Mouse (Mus musculus): Measurements from ENCODE around the gene Gm2a. TPM values are rescaled to one million over a fixed set of nuclear protein-coding genes. Genes with fewer than 3 reads are reported as not detected.
"Not testable (repeated sequence)": the region's sequence is repeated elsewhere in the genome, so short reads cannot be mapped to it uniquely, and the experiment has no call there.

The Gm2a gene
- polyA plus RNA-seq, 1 experiment from 2014 or later, result 33.6 TPM

DNA sequence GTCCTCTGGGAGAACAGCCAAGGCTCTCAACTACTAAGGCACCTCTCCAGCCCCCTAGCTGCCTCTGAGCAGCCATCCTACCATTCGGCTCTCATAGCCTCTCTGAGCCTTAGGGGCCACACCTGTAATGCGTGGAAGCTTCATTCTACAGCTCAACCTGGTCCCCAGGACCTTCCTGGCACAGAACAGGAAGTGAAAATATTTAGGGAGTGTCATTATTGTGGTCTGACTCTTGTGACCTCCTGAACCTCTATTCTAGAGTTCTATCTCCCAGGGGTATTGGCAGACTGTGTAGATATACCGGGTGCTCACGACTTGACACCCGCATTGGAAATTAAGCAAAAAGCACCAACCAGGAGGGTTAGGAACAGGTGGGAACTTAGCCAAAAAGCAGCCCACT lies 21.7 kb upstream of the Gm2a start:
- no peak overlapping the region; the same call in 1 of the 2 replicates for H3K9ac ChIP-seq
- no peaks in the 10 kb centered on the region for H3K27me3 ChIP-seq
- H3K9me3 ChIP-seq (replicated peaks), result no peaks in the 10 kb centered on the region
- peak overlapping the region; percentile 92 for H3K27ac ChIP-seq
- 77% methylated on average over 5 of the region's 5 CpGs for WGBS
- peaks cover 55% of the 10 kb centered on the region for H3K4me1 ChIP-seq (replicated peaks)
- H3K4me3 ChIP-seq, result no peak overlapping the region
- H3K4me2 ChIP-seq, result peak overlapping the region; percentile 84
- no peak for ATAC-seq (replicated peaks; ENCODE audit: insufficient number of reproducible peaks, insufficient read depth, low FRiP score, low read depth)
- no peaks in the 10 kb centered on the region for H3K36me3 ChIP-seq

GRCm38 (mm10) chr11:55077331-55078231 lies 20.3 kb upstream of the Gm2a start, which contains the start of gene Ccdc69:
Gene Ccdc69 (minus strand): TSS chr11:55078131.
- ATAC-seq (replicated peaks; ENCODE audit: insufficient number of reproducible peaks, insufficient read depth, low FRiP score, low read depth), result peak; percentile 67
- Histone ChIP-seq H3K9me3 (replicated peaks) (no peaks in the 10 kb centered on the region), H3K9ac (peak within 1 kb of the TSS; percentile 65), H3K4me3 (peak within 1 kb of the TSS; percentile 57), H3K27me3 (no peaks in the 10 kb centered on the region), H3K36me3 (no peaks in the 10 kb centered on the region), H3K4me1 (replicated peaks) (peaks cover 52% of the 10 kb centered on the region), H3K4me2 (peak within 1 kb of the TSS; percentile 84), H3K27ac (peak within 1 kb of the TSS; percentile 92)
- WGBS, result under 1% methylated on average over 50 of the region's 50 CpGs

GRCm38 (mm10) chr11:55078502-55078901 lies 19.4 kb upstream of the Gm2a start:
- H3K9me3 ChIP-seq (replicated peaks), result no peaks in the 10 kb centered on the region
- peak overlapping the region; percentile 92 for H3K27ac ChIP-seq
- no peaks in the 10 kb centered on the region for H3K27me3 ChIP-seq
- peak overlapping the region; percentile 57 for H3K4me3 ChIP-seq
- WGBS, result 34% methylated on average over 3 of the region's 3 CpGs
- ATAC-seq (replicated peaks; ENCODE audit: insufficient number of reproducible peaks, insufficient read depth, low FRiP score, low read depth), result no peak
- H3K4me2 ChIP-seq, result peak overlapping the region; percentile 84
- H3K4me1 ChIP-seq (replicated peaks), result peaks cover 47% of the 10 kb centered on the region
- H3K36me3 ChIP-seq, result no peaks in the 10 kb centered on the region
- peak overlapping the region; percentile 65 for H3K9ac ChIP-seq

GRCm38 (mm10) chr11:55079180-55079579 lies 18.7 kb upstream of the Gm2a start:
- WGBS, result 60% methylated on average over 4 of the region's 4 CpGs
- H3K4me2 ChIP-seq, result no peak overlapping the region
- H3K9ac ChIP-seq, result no peak overlapping the region

DNA sequence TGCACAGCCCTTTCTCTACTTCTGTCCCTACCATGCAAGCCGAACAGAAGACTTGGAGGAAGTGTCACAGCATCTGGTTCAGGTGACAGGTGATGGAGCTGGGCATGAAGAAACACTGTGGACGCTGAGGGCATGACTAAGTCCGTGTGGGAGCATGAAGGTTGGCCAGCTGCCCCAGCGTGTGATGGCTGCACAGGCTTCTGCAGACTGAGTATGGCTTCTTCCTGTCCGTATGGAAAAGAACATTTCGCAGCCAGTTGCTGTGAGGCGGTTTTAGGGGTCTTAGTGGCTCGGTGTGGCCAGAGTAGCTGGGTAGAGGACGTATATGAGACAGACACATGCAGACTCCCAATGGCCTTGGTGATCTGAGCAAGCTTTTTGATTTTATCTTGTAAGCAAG lies 16.7 kb upstream of the Gm2a start:
- Histone ChIP-seq H3K4me3 (no peak overlapping the region), H3K4me2 (no peak overlapping the region), H3K4me1 (replicated peaks) (peaks cover 38% of the 10 kb centered on the region), H3K27ac (no peak overlapping the region), H3K27me3 (no peaks in the 10 kb centered on the region), H3K9ac (no peak overlapping the region), H3K9me3 (replicated peaks) (no peaks in the 10 kb centered on the region), H3K36me3 (no peaks in the 10 kb centered on the region)
- ATAC-seq (replicated peaks; ENCODE audit: insufficient number of reproducible peaks, insufficient read depth, low FRiP score, low read depth), result no peak
- WGBS, result 86% methylated on average over 9 of the region's 9 CpGs

More at GRCm38 (mm10) chr11:55079180-55079579, 18.7 kb upstream of the Gm2a start:
- no peaks in the 10 kb centered on the region for H3K9me3 ChIP-seq (replicated peaks)
- no peaks in the 10 kb centered on the region for H3K27me3 ChIP-seq
- no peak for ATAC-seq (replicated peaks; ENCODE audit: insufficient number of reproducible peaks, insufficient read depth, low FRiP score, low read depth)
- no peaks in the 10 kb centered on the region for H3K36me3 ChIP-seq
- peak overlapping the region; percentile 92 for H3K27ac ChIP-seq
- H3K4me3 ChIP-seq, result no peak overlapping the region
- peaks cover 41% of the 10 kb centered on the region for H3K4me1 ChIP-seq (replicated peaks)

DNA sequence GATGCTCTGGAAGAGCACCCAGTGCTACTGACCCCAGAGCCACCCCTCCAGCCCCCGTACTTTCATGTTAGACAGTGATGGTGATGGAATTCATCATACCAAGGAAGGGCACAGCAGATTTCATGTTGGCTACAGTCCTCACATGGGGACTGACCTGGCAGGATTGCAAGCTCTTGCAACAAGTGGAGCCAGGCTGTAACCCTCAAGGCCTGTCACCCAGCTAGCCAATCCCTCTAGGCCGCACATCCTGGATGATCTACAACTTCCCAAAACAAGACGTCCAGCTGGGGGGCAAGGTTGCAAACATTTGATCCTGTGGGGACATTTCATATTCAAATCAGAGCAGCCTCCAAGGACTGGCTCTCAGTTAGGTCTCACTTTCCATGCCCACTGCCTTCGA lies 13.3 kb upstream of the Gm2a start:
- ATAC-seq (replicated peaks; ENCODE audit: insufficient number of reproducible peaks, insufficient read depth, low FRiP score, low read depth), result no peak
- H3K27ac ChIP-seq, result peak overlapping the region; percentile 96
- no peak overlapping the region for H3K4me2 ChIP-seq
- no peaks in the 10 kb centered on the region for H3K36me3 ChIP-seq
- 47% methylated on average over 4 of the region's 4 CpGs for WGBS
- H3K9ac ChIP-seq, result no peak overlapping the region
- H3K4me1 ChIP-seq (replicated peaks), result peaks cover 14% of the 10 kb centered on the region
- H3K4me3 ChIP-seq, result no peak overlapping the region
- H3K27me3 ChIP-seq, result no peaks in the 10 kb centered on the region
- no peaks in the 10 kb centered on the region for H3K9me3 ChIP-seq (replicated peaks)

DNA sequence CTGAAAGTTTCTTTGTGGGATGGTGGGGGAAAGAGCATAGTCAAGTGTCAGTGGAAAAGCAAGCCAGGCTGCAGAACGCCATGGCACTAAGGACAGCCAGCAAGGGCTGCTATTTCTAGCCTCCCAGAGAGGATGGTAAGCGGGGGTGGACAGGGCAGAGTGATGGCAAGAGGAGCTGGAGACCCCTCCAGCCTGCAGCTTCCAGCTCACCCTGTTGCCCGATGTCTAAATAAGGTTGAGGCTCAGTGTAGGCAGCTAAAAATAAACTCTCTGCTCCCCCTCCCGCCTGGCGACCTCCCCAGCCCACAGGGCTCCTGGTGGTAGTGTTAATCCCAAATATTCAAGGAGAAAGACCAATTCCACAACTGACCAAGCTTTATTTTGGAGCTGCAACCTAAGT lies 12.5 kb upstream of the Gm2a start:
- peaks cover 14% of the 10 kb centered on the region for H3K4me1 ChIP-seq (replicated peaks)
- peak overlapping the region; percentile 96 for H3K27ac ChIP-seq
- peak; percentile 91 for ATAC-seq (replicated peaks; ENCODE audit: insufficient number of reproducible peaks, insufficient read depth, low FRiP score, low read depth)
- H3K9ac ChIP-seq, result no peak overlapping the region
- no peaks in the 10 kb centered on the region for H3K36me3 ChIP-seq
- no peaks in the 10 kb centered on the region for H3K9me3 ChIP-seq (replicated peaks)
- H3K27me3 ChIP-seq, result no peaks in the 10 kb centered on the region
- H3K4me2 ChIP-seq, result 0 out of 2 replicates have a peak overlapping the region, but pooled peaks have one; percentile 5
- 20% methylated on average over 5 of the region's 5 CpGs for WGBS
- no peak overlapping the region for H3K4me3 ChIP-seq

DNA sequence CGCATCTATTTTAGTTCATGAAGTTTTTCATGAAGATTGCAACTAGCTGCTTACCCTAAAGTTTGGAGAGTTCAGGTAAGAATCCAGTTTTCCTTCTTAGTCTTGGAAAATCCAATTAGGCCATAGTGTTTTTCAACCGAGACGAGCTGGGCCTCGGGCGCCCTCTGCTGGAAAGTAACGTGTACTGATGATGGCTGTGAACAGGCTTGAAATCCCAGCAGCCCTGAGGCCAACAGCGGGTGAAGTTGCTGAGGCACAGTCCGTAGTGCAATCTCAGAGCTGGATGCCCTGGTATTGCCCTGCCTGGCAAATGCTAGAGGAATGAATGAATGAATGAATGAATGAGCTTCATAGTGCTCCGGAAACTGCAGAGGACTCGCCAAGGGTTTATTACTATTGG lies 10.9 kb upstream of the Gm2a start:
- Histone ChIP-seq H3K4me1 (replicated peaks) (peaks cover 14% of the 10 kb centered on the region), H3K36me3 (no peaks in the 10 kb centered on the region), H3K4me3 (no peak overlapping the region), H3K9ac (no peak overlapping the region), H3K9me3 (replicated peaks) (no peaks in the 10 kb centered on the region), H3K27ac (peak overlapping the region; percentile 96), H3K4me2 (no peak overlapping the region), H3K27me3 (no peaks in the 10 kb centered on the region)
- WGBS, result 8% methylated on average over 10 of the region's 10 CpGs
- ATAC-seq (replicated peaks; ENCODE audit: insufficient number of reproducible peaks, insufficient read depth, low FRiP score, low read depth), result no peak

GRCm38 (mm10) chr11:55089892-55090291 lies 8.0 kb upstream of the Gm2a start:
- no peak for ATAC-seq (replicated peaks; ENCODE audit: insufficient number of reproducible peaks, insufficient read depth, low FRiP score, low read depth)
- Histone ChIP-seq H3K36me3 (no peaks in the 10 kb centered on the region), H3K27ac (no peak overlapping the region), H3K4me2 (no peak overlapping the region), H3K4me1 (replicated peaks) (peaks cover 9% of the 10 kb centered on the region), H3K27me3 (no peaks in the 10 kb centered on the region), H3K9me3 (replicated peaks) (no peaks in the 10 kb centered on the region), H3K9ac (no peak overlapping the region), H3K4me3 (no peak overlapping the region)
- WGBS, result 84% methylated on average over 2 of the region's 2 CpGs

DNA sequence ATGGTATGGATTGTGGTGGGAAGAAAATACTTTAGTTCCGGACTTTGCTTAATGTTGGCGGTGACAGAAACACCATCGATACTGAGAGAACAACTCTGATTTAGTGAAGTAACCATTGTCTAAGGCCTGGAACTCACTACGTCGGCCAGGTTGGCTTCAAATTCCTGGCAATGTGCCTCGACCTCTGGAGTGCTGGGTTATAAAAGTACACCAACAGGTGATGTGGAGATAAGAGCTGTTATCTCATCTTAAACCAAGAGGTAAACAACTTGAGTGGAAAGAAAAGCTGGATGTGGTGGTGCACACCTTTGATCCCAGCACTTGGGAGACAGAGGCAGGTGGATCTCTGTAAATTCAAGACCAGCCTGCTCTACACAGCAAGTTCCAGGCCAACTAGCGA lies 4.8 kb upstream of the Gm2a start:
- H3K36me3 ChIP-seq, result no peaks in the 10 kb centered on the region
- peaks cover 10% of the 10 kb centered on the region for H3K4me1 ChIP-seq (replicated peaks)
- no peaks in the 10 kb centered on the region for H3K27me3 ChIP-seq
- ATAC-seq (replicated peaks; ENCODE audit: insufficient number of reproducible peaks, insufficient read depth, low FRiP score, low read depth), result no peak
- H3K4me3 ChIP-seq, result no peak overlapping the region
- no peaks in the 10 kb centered on the region for H3K9me3 ChIP-seq (replicated peaks)
- 79% methylated on average over 7 of the region's 7 CpGs for WGBS
- no peak overlapping the region for H3K27ac ChIP-seq
- no peak overlapping the region for H3K9ac ChIP-seq
- H3K4me2 ChIP-seq, result no peak overlapping the region

DNA sequence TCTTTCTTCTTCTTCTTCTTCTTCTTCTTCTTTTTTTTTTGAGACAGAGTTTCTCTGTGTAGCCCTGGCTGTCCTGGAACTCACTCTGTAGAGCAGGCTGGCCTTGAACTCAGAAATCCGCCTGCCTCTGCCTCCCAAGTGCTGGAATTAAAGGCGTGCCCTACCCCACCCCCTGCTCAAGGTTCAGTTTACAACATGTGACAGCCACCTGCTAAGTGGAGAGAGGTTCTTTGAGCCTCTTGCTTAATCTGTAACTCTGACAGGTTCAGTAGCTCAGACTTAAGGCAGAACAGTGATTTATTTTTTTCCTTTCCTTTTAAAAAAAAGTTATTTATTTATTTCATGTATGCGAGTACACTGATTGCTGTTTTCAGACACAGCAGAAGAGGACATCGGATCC lies 1.6 kb upstream of the Gm2a start:
- WGBS, result 84% methylated on average over 4 of the region's 4 CpGs
- not testable (repeated sequence) for ATAC-seq (replicated peaks; ENCODE audit: insufficient number of reproducible peaks, insufficient read depth, low FRiP score, low read depth); H3K36me3 ChIP-seq; H3K4me3 ChIP-seq; H3K27ac ChIP-seq; H3K27me3 ChIP-seq; H3K9me3 ChIP-seq (replicated peaks); H3K9ac ChIP-seq; H3K4me2 ChIP-seq
- peaks cover 18% of the 10 kb centered on the region for H3K4me1 ChIP-seq (replicated peaks)
